16 mouse cellular contexts compared by ENCODE assay signal in genomic region chr4:77537336-77537735, GRCm38 (mm10).
DNase-seq lines count a peak whose midpoint lies in the region; ATAC-seq and TF ChIP-seq lines count a peak whose summit lies in the region.
"Had no signal": no experiment of that assay in that cellular context is flagged by ENCODE, and none has a peak within 500 bp of the region (broad histone marks: within the 10 kb centered on the region; RNA-seq: fewer than 3 reads in every experiment).

No protein-coding gene starts in this region.

- no peak for DNase-seq in forebrain, postnatal 0 days
- no peak for DNase-seq in neural tube, embryonic 10.5 days (ENCODE audit: extremely low spot score, low spot score)
- DNase-seq in spleen, adult 18-20 months = no peak
- no peak for DNase-seq in gastrocnemius, postnatal 36 days
- DNase-seq: adrenal gland, postnatal 25 days; cerebellum, adult 8-10 months; kidney, adult 18-20 months; kidney, postnatal 10 days; liver; lung, postnatal 10 days had no signal

- H3K4me3 ChIP-seq in forebrain, embryonic 12.5 days (replicated peaks) = no peak overlapping the region
- no peak overlapping the region for H3K4me3 ChIP-seq in forebrain, postnatal 0 days (ENCODE audit: low read depth, low read length)
- H3K4me3 ChIP-seq in neural tube, embryonic 12.5 days = no peak overlapping the region
- H3K4me3 ChIP-seq in neural tube, embryonic 13.5 days = no peak overlapping the region
- H3K4me3 ChIP-seq: forebrain, embryonic 13.5 days; heart, embryonic 10.5 days had no signal

- no peak for TF ChIP-seq CTCF in forebrain, postnatal 0 days (IDR thresholded peaks at IDR 0.05; ENCODE audit: low read depth)

- 0 out of 2 replicates have a peak overlapping the region, but pooled peaks have one; percentile 13 for H3K27ac ChIP-seq in forebrain, embryonic 12.5 days
- no peak overlapping the region for H3K27ac ChIP-seq in forebrain, postnatal 0 days (ENCODE audit: low read depth, low read length)
- no peak overlapping the region for H3K27ac ChIP-seq in neural tube, embryonic 12.5 days
- peak overlapping the region; percentile 78 for H3K27ac ChIP-seq in neural tube, embryonic 13.5 days (replicated peaks)
- H3K27ac ChIP-seq: forebrain, embryonic 13.5 days; heart, embryonic 10.5 days had no signal

- peaks cover 5% of the 10 kb centered on the region; the same call in 1 of the 2 replicates for H3K4me1 ChIP-seq in forebrain, embryonic 12.5 days
- H3K4me1 ChIP-seq in forebrain, postnatal 0 days (ENCODE audit: insufficient read depth) = 0 out of 2 replicates have a peak, but pooled peaks cover 4% of the 10 kb centered on the region
- no peaks in the 10 kb centered on the region for H3K4me1 ChIP-seq in neural tube, embryonic 12.5 days
- H3K4me1 ChIP-seq in neural tube, embryonic 13.5 days (replicated peaks) = peaks cover 13% of the 10 kb centered on the region
- H3K4me1 ChIP-seq: heart, embryonic 10.5 days had no signal

- no peak overlapping the region for H3K4me2 ChIP-seq in forebrain, embryonic 12.5 days
- H3K4me2 ChIP-seq in forebrain, postnatal 0 days (ENCODE audit: low read depth) = no peak overlapping the region
- peak overlapping the region; percentile 8; the same call in 1 of the 2 replicates for H3K4me2 ChIP-seq in neural tube, embryonic 12.5 days (replicated peaks)
- peak overlapping the region; percentile 21 for H3K4me2 ChIP-seq in neural tube, embryonic 13.5 days
- H3K4me2 ChIP-seq: forebrain, embryonic 13.5 days had no signal

- H3K9me3 ChIP-seq in forebrain, embryonic 12.5 days = no peaks in the 10 kb centered on the region
- no peaks in the 10 kb centered on the region for H3K9me3 ChIP-seq in forebrain, postnatal 0 days (ENCODE audit: low read length)
- no peaks in the 10 kb centered on the region for H3K9me3 ChIP-seq in neural tube, embryonic 12.5 days
- no peaks in the 10 kb centered on the region for H3K9me3 ChIP-seq in neural tube, embryonic 13.5 days
- H3K9me3 ChIP-seq: forebrain, embryonic 13.5 days; heart, embryonic 10.5 days had no signal

- H3K36me3 ChIP-seq in forebrain, embryonic 12.5 days (replicated peaks) = no peaks in the 10 kb centered on the region
- H3K36me3 ChIP-seq in forebrain, postnatal 0 days (ENCODE audit: insufficient read depth) = no peaks in the 10 kb centered on the region
- H3K36me3 ChIP-seq in neural tube, embryonic 12.5 days = no peaks in the 10 kb centered on the region
- no peaks in the 10 kb centered on the region for H3K36me3 ChIP-seq in neural tube, embryonic 13.5 days
- H3K36me3 ChIP-seq: heart, embryonic 10.5 days had no signal

- no peak overlapping the region for H3K9ac ChIP-seq in forebrain, embryonic 12.5 days
- no peak overlapping the region for H3K9ac ChIP-seq in forebrain, postnatal 0 days
- no peak overlapping the region for H3K9ac ChIP-seq in neural tube, embryonic 12.5 days
- H3K9ac ChIP-seq in neural tube, embryonic 13.5 days = no peak overlapping the region
- H3K9ac ChIP-seq: forebrain, embryonic 13.5 days had no signal

- intact Hi-C loops in gastrocnemius, postnatal 36 days (cut with DNase I) = no loop called here

- 34% methylated on average over 5 of the region's 5 CpGs for WGBS in forebrain, embryonic 12.5 days
- 18% methylated on average over 5 of the region's 5 CpGs for WGBS in forebrain, postnatal 0 days
- whole genome bisulfite sequencing in neural tube, embryonic 12.5 days = 41% methylated on average over 5 of the region's 5 CpGs
- 40% methylated on average over 5 of the region's 5 CpGs for WGBS in neural tube, embryonic 13.5 days

- peak; percentile 37; the same call in 1 of the 2 replicates for ATAC-seq in forebrain, embryonic 12.5 days (ENCODE audit: low FRiP score)
- ATAC-seq in forebrain, postnatal 0 days = no peak; the same call in 1 of the 2 replicates
- peak; percentile 49 for ATAC-seq in neural tube, embryonic 12.5 days (ENCODE audit: low FRiP score, low read depth)
- peak; percentile 82 for ATAC-seq in neural tube, embryonic 13.5 days (ENCODE audit: low read depth)
- ATAC-seq: CD4-positive, CD25-positive, alpha-beta regulatory T cell, adult 4 months; forebrain, embryonic 13.5 days had no signal

- no peaks in the 10 kb centered on the region for H3K27me3 ChIP-seq in forebrain, embryonic 12.5 days
- no peaks in the 10 kb centered on the region for H3K27me3 ChIP-seq in forebrain, postnatal 0 days (ENCODE audit: insufficient read depth, low read length)
- H3K27me3 ChIP-seq in neural tube, embryonic 12.5 days (replicated peaks) = no peaks in the 10 kb centered on the region
- H3K27me3 ChIP-seq in neural tube, embryonic 13.5 days = no peaks in the 10 kb centered on the region
- H3K27me3 ChIP-seq: forebrain, embryonic 13.5 days had no signal

Comparison
In these comparisons a context has a peak if more than half of its experiments do, and no peak if none do; other contexts are left out.
1. H3K27ac ChIP-seq: peak in forebrain, embryonic 12.5 days (single experiment) and neural tube, embryonic 13.5 days (single experiment); none in forebrain, postnatal 0 days (single experiment) and neural tube, embryonic 12.5 days (single experiment).
2. H3K4me2 ChIP-seq: peak in neural tube, embryonic 12.5 days (single experiment) and neural tube, embryonic 13.5 days (single experiment); none in forebrain, embryonic 12.5 days (single experiment) and forebrain, postnatal 0 days (single experiment).